Mouse (Mus musculus): Measurements from ENCODE around the gene Bbs4. TPM values are rescaled to one million over a fixed set of nuclear protein-coding genes. Genes with fewer than 3 reads are reported as not detected.

Bbs4 gene
- polyA plus RNA-seq (2015; fragmentation: Illumina TruSeq; extraction: RNeasy Lipid Tissue Mini Kit (QIAGEN cat#74804); ENCODE audit: insufficient read depth, low read depth, low replicate concordance): 3.8 TPM

GRCm38 (mm10) chr9:59353253-59353639 is at the start of gene Bbs4:
TSS of gene Bbs4 (minus strand) at chr9:59353508.

GRCm38 (mm10) chr9:59290957-59291687 is 62.2 kb downstream of the Bbs4 start, which contains the start of gene Adpgk:
TSS of gene Adpgk (plus strand) at chr9:59291558.

Other genes starting within 250 kb of the Bbs4 start
- gene Adpgk, start 62.0 kb downstream of the Bbs4 start, polyA plus RNA-seq (2015; fragmentation: Illumina TruSeq; extraction: RNeasy Lipid Tissue Mini Kit (QIAGEN cat#74804); ENCODE audit: insufficient read depth, low read depth, low replicate concordance): 11.7 TPM
- 8.3 TPM for gene Arih1, start 133.1 kb upstream of the Bbs4 start, polyA plus RNA-seq (2015; fragmentation: Illumina TruSeq; extraction: RNeasy Lipid Tissue Mini Kit (QIAGEN cat#74804); ENCODE audit: insufficient read depth, low read depth, low replicate concordance)
- 22.5 TPM for gene Hexa, start 186.0 kb upstream of the Bbs4 start, polyA plus RNA-seq (2015; fragmentation: Illumina TruSeq; extraction: RNeasy Lipid Tissue Mini Kit (QIAGEN cat#74804); ENCODE audit: insufficient read depth, low read depth, low replicate concordance)
- not detected for gene Tmem202, start 186.3 kb upstream of the Bbs4 start, polyA plus RNA-seq (2015; fragmentation: Illumina TruSeq; extraction: RNeasy Lipid Tissue Mini Kit (QIAGEN cat#74804); ENCODE audit: insufficient read depth, low read depth, low replicate concordance)
- gene Celf6, start 224.4 kb upstream of the Bbs4 start, polyA plus RNA-seq (2015; fragmentation: Illumina TruSeq; extraction: RNeasy Lipid Tissue Mini Kit (QIAGEN cat#74804); ENCODE audit: insufficient read depth, low read depth, low replicate concordance): not detected

All from pancreas, adult 10 weeks (tissue).